In the genomic region with DNA sequence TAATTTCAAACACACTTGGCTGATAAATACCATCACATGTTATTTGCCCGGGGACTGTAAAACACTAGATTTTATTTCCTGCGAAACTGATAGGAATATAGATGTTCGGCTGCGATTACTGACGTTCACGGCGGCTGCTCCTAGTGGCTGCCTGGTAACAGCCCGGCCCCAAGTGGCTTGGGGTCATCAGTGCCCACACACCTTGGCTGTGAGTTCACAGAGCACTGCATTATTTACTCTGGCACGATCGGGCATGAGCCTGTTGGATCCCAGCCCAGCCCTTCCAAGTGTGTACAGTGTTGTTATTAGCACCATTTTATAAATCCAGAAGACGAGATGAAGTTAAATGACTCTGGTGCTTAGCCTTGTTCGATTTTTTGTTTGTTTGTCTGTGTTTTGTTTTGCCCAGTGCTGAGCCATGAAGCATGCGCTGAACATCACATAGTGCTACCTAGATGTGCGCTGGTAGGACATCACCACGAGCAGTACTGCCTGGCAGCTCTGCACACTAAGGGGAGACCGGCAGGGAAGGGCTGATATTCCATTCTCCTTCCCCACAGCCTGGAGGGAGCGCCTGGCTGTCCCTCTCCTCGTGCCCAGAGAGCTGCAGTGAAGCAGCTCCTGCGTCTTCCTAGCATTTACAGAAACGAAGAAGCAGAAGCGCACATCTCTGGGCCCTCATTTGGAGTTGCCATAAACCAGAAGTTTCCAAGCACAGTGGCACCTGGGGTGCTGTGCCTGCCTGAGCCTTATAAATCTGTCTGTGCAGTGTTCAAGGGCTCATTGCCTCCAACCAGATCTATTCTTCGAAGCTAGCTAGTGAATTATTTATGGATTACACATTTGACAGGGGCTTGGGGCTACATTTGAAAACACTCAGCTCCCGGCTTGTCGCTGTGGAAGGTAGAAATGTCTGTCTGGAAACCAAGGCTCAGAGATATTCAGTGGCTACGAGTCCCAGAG, we compare ENCODE assay signal across 11 mouse cellular contexts.
DNase-seq lines count a peak whose midpoint lies in the region; ATAC-seq and TF ChIP-seq lines count a peak whose summit lies in the region.
"Had no signal": no experiment of that assay in that cellular context is flagged by ENCODE, and none has a peak within 500 bp of the region (broad histone marks: within the 10 kb centered on the region; RNA-seq: fewer than 3 reads in every experiment).

No protein-coding gene starts in this region.

- peak overlapping the region; percentile 83; the same call in 1 of the 2 replicates for H3K27ac ChIP-seq in gastrocnemius, adult 2 months
- H3K27ac ChIP-seq in embryonic facial prominence, embryonic 10.5 days (replicated peaks), result 0 out of 2 replicates have a peak overlapping the region, but pooled peaks have one; percentile 2
- H3K27ac ChIP-seq in hindbrain, embryonic 15.5 days (replicated peaks), result peak overlapping the region; percentile 73
- H3K27ac ChIP-seq in midbrain, embryonic 11.5 days (ENCODE audit: low read depth, low read length), result no peak overlapping the region
- H3K27ac ChIP-seq: heart, embryonic 15.5 days had no signal

- no peak for TF ChIP-seq CTCF in gastrocnemius, adult 2 months (IDR thresholded peaks at IDR 0.05)

- no peaks in the 10 kb centered on the region for H3K9me3 ChIP-seq in embryonic facial prominence, embryonic 10.5 days
- H3K9me3 ChIP-seq in hindbrain, embryonic 15.5 days, result no peaks in the 10 kb centered on the region
- H3K9me3 ChIP-seq in midbrain, embryonic 11.5 days (ENCODE audit: control insufficient read depth, low read length), result no peaks in the 10 kb centered on the region
- H3K9me3 ChIP-seq: heart, embryonic 15.5 days had no signal

- H3K4me3 ChIP-seq in gastrocnemius, adult 2 months, result no peak overlapping the region
- H3K4me3 ChIP-seq in embryonic facial prominence, embryonic 10.5 days, result no peak overlapping the region
- H3K4me3 ChIP-seq in hindbrain, embryonic 15.5 days, result no peak overlapping the region
- no peak overlapping the region for H3K4me3 ChIP-seq in midbrain, embryonic 11.5 days (ENCODE audit: low read depth, low read length)
- H3K4me3 ChIP-seq: erythroblast, embryonic 14.5 days; heart, embryonic 15.5 days; myocyte had no signal

- H3K4me2 ChIP-seq in hindbrain, embryonic 15.5 days, result peak overlapping the region; percentile 10; the same call in 1 of the 2 replicates
- H3K4me2 ChIP-seq in midbrain, embryonic 11.5 days, result no peak overlapping the region
- H3K4me2 ChIP-seq: heart, embryonic 15.5 days had no signal

- 0 out of 2 replicates have a peak, but pooled peaks have one; percentile 47 for ATAC-seq in hindbrain, embryonic 15.5 days (ENCODE audit: low FRiP score, low read depth)
- no peak for ATAC-seq in midbrain, embryonic 11.5 days (ENCODE audit: low FRiP score)

- peak overlapping the region; percentile 11; the same call in 1 of the 2 replicates for H3K9ac ChIP-seq in hindbrain, embryonic 15.5 days
- 0 out of 2 replicates have a peak overlapping the region, but pooled peaks have one; percentile 16 for H3K9ac ChIP-seq in midbrain, embryonic 11.5 days (ENCODE audit: low read length)
- H3K9ac ChIP-seq: heart, embryonic 15.5 days had no signal

- peaks cover 52% of the 10 kb centered on the region for H3K4me1 ChIP-seq in embryonic facial prominence, embryonic 10.5 days
- H3K4me1 ChIP-seq in hindbrain, embryonic 15.5 days (replicated peaks), result peaks cover 70% of the 10 kb centered on the region
- peaks cover 15% of the 10 kb centered on the region for H3K4me1 ChIP-seq in midbrain, embryonic 11.5 days (ENCODE audit: control insufficient read depth, insufficient read depth, low read length)

- peaks cover 17% of the 10 kb centered on the region for H3K36me3 ChIP-seq in embryonic facial prominence, embryonic 10.5 days (replicated peaks)
- H3K36me3 ChIP-seq in hindbrain, embryonic 15.5 days, result no peaks in the 10 kb centered on the region
- H3K36me3 ChIP-seq in midbrain, embryonic 11.5 days (ENCODE audit: control insufficient read depth, insufficient read depth, low read length), result no peaks in the 10 kb centered on the region

- no peak for DNase-seq in gastrocnemius, adult 2 months
- no peak for DNase-seq in gastrocnemius, postnatal 4 days (ENCODE audit: low spot score in 2 of 2)
- no peak for DNase-seq in embryonic facial prominence, embryonic 10.5 days (ENCODE audit: low spot score)
- no peak for DNase-seq in midbrain, embryonic 11.5 days (ENCODE audit: low spot score, missing footprints)
- no peak for DNase-seq in left cerebral cortex, postnatal 36 days (ENCODE audit: low spot score in 2 of 2)
- DNase-seq in T-cell, adult 2 months (ENCODE audit: low spot score), result no peak
- DNase-seq in gastrocnemius, adult 8-10 months (ENCODE audit: low spot score in 2 of 2), result no peak

- H3K27me3 ChIP-seq in embryonic facial prominence, embryonic 10.5 days (replicated peaks; ENCODE audit: low read depth, poor library complexity, severe bottlenecking), result no peaks in the 10 kb centered on the region
- no peaks in the 10 kb centered on the region for H3K27me3 ChIP-seq in hindbrain, embryonic 15.5 days
- no peaks in the 10 kb centered on the region for H3K27me3 ChIP-seq in midbrain, embryonic 11.5 days (ENCODE audit: control insufficient read depth, insufficient read depth, low read length)
- H3K27me3 ChIP-seq: heart, embryonic 15.5 days had no signal

- WGBS in embryonic facial prominence, embryonic 10.5 days, result 82% methylated on average over 25 of the region's 25 CpGs
- WGBS in hindbrain, embryonic 15.5 days, result 32% methylated on average over 25 of the region's 25 CpGs
- WGBS in midbrain, embryonic 11.5 days, result 82% methylated on average over 25 of the region's 25 CpGs

- intact Hi-C loops in gastrocnemius, adult 2 months (cut with DNase I), result no loop called here
- intact Hi-C loops in left cerebral cortex, postnatal 36 days (cut with DNase I), result no loop called here
